Mouse (Mus musculus): ENCODE results near the gene Tmem50a.

DNA sequence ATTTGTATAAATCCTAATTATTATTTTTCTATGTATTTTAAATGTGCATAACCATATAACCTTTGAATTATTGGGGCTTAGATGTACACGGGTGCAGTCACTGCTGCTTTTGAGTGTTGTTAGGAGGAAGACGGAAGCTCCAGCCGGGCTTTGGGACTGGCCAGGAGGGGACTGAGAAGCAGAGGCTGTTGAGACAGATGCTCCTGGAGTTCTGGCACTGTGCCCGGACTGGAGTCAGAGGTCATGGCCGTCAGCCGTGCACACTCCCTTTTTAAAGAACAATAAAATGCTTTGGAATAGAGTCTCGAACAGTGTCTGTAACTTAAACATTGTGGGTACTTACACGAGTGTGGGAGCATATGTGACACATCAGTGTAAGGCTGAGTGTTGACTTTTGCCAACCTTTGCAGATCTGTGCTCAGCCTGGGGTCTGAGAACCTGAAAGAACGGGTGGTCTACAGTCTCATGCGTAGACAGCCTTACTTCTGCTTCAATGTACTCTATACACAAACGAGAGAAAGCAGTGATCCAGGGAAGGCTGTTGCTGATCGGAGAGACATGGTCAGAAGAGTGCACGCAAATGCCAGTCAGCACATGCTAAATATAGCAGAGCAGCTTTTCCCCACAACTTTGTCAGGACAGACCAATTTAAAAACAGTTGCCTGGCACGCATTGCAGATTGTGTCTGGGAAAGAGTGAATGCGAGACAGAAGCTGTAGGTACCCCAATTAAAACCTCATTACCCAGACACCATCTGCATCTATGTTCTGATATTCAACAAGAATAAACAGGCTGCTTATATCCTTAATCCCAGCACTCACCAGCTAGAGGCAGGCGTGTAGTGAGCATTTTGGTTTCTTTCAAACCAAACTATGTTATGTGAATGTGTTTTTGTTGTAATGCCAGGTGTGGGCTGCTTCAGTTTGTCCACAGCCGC lies 22.7 kb upstream of the Tmem50a start:
- TF ChIP-seq CTCF (IDR thresholded peaks at IDR 0.05; ENCODE audit: low read depth) (no peak), EP300 (optimal IDR thresholded peaks at IDR 0.05) (no peak)

Measured in stomach, postnatal 0 days (tissue).